Mouse (Mus musculus) stomach, embryonic 16.5 days (tissue): ENCODE results near the gene Sergef. TPM values are rescaled to one million over a fixed set of nuclear protein-coding genes. Genes with fewer than 3 reads are reported as not detected.

ENCODE experiments used
- ATAC-seq: fragments of 200-750 bp; cut with Nextera tagmentation; 2 replicates; pipeline ENCODE4 v1.8.0; 2017; ENCODE audit warnings: moderate number of reproducible peaks, moderate TSS enrichment; ENCODE audit not compliant: insufficient read depth, low FRiP score
- H3K27ac ChIP-seq: fragments of 300-500 bp; sonication (generic); 2 replicates; pipeline ENCODE4 v1.5.1; 2014; ENCODE audit warnings: low read length
- H3K27me3 ChIP-seq: fragments of 300-500 bp; sonication (generic); 2 replicates; pipeline ENCODE4 v1.6.1; 2014; ENCODE audit warnings: low read length, control low read depth, mixed read lengths; ENCODE audit not compliant: control insufficient read depth, insufficient read depth
- H3K36me3 ChIP-seq: fragments of 300-500 bp; sonication (generic); 2 replicates; pipeline ENCODE4 v1.6.1; 2014; ENCODE audit warnings: low read length; ENCODE audit not compliant: control insufficient read depth, insufficient read depth
- H3K4me1 ChIP-seq: fragments of 300-500 bp; sonication (generic); 2 replicates; pipeline ENCODE4 v1.6.1; 2014; ENCODE audit warnings: low read length, control low read depth, mixed read lengths; ENCODE audit not compliant: control insufficient read depth, insufficient read depth
- H3K4me2 ChIP-seq: fragments of 300-500 bp; sonication (generic); 2 replicates; pipeline ENCODE4 v1.6.1; 2014; ENCODE audit warnings: low read depth, low read length, mixed read lengths
- H3K4me3 ChIP-seq: fragments of 300-500 bp; sonication (generic); replicated peaks from 2 replicates; pipeline ENCODE4 v1.5.1; 2014; ENCODE audit warnings: mild to moderate bottlenecking, low read length
- H3K9ac ChIP-seq: fragments of 300-500 bp; sonication (generic); 2 replicates; pipeline ENCODE4 v1.6.1; 2014; ENCODE audit warnings: low read length
- H3K9me3 ChIP-seq: fragments of 300-500 bp; sonication (generic); replicated peaks from 2 replicates; pipeline ENCODE4 v1.6.1; 2016; ENCODE audit warnings: low read length, control low read depth; ENCODE audit not compliant: control insufficient read depth
- WGBS: fragments of 180-500 bp; shearing (Covaris S2); extraction: QIAGEN DNeasy Blood & Tissue Kit; methylation state at CpG from one replicate; pipeline ENCODE4 v1.1.7; 2014; 5-methylcytosine and 5-hydroxymethylcytosine counted together
- polyA plus RNA-seq: library from polyadenylated mRNA; unstranded; fragments of >200 nt; fragmentation: Nextera tagmentation; extraction: Ambion mirVana; gene quantifications from 2 replicates; pipeline ENCODE4 v1.2.1, GENCODE M21; 2015

Gene Sergef
- polyA plus RNA-seq, 1 experiment from 2014 or later: 14.9 TPM

GRCm38 (mm10) chr7:46447473-46448165 lies 192.0 kb downstream of the Sergef start:
- no peaks in the 10 kb centered on the region for H3K27me3 ChIP-seq
- no peaks in the 10 kb centered on the region for H3K9me3 ChIP-seq
- H3K4me1 ChIP-seq: no peaks in the 10 kb centered on the region
- H3K27ac ChIP-seq: no peak overlapping the region
- H3K4me2 ChIP-seq: no peak overlapping the region
- no peak overlapping the region for H3K9ac ChIP-seq
- H3K36me3 ChIP-seq: no peaks in the 10 kb centered on the region
- 39% methylated on average over 9 of the region's 9 CpGs for WGBS
- no peak for ATAC-seq
- no peak overlapping the region for H3K4me3 ChIP-seq

- H3K9ac ChIP-seq: no peak overlapping the region
- no peak overlapping the region for H3K4me3 ChIP-seq
- no peaks in the 10 kb centered on the region for H3K9me3 ChIP-seq
- no peaks in the 10 kb centered on the region for H3K36me3 ChIP-seq
- H3K27ac ChIP-seq: no peak overlapping the region
- ATAC-seq: no peak
- 76% methylated on average over 6 of the region's 6 CpGs for WGBS
- no peaks in the 10 kb centered on the region for H3K4me1 ChIP-seq
- no peaks in the 10 kb centered on the region for H3K27me3 ChIP-seq
- H3K4me2 ChIP-seq: no peak overlapping the region
Observed at GRCm38 (mm10) chr7:46445896-46446295, 193.7 kb downstream of the Sergef start.

DNA sequence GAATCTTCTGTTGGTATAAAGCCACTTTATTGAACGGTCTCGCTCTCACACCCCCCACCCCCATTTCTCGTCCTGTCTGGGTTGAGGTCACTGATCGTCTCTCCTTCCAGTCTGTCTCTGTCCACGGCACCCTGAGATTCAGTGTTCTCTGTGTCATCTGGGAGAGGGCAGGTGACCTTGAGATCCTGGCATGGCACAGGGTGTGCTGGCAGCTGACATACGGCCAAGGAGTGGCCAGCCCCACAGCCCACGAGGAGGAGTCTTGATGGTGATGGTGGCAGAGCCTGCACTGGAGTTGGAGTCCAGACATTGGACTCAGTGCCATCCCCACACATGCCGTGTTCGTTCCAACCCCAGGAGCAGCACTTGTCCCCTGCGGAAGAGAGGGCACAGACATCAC lies 196.4 kb downstream of the Sergef start:
- Histone ChIP-seq H3K27ac (no peak overlapping the region), H3K9ac (no peak overlapping the region), H3K36me3 (no peaks in the 10 kb centered on the region), H3K27me3 (no peaks in the 10 kb centered on the region), H3K4me2 (no peak overlapping the region), H3K9me3 (no peaks in the 10 kb centered on the region), H3K4me3 (no peak overlapping the region), H3K4me1 (no peaks in the 10 kb centered on the region)
- 85% methylated on average over 10 of the region's 10 CpGs for WGBS
- ATAC-seq: no peak

DNA sequence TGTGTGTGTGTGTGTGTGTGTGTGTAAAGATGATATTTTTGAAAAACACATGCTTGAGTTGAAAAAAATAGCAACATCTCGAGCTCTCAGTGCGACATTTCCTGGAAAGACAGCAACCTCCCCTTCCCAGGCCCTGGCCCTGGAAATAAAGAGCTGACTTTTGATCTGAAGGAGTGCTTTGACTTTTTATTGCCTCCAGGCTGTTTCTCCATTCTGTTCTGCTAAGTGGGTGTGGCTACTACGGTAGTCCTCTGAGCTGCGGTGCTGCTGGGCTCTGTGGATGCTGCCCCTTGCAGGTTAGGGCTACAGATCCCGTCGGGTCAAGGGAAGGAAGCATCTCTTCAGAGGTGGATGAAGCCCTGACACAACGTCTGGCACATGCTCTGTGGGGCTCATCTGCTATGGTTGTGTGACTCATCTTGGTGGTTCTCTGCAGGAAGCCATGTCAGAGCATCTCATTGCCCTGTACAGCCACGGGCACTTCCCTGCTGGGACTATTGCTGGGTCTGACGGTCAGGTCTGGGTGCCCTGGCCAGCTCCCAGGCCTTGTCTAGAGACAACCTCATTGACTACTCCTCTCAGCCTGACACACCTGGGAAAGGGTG lies 201.0 kb downstream of the Sergef start:
- Histone ChIP-seq H3K4me2 (no peak overlapping the region), H3K36me3 (no peaks in the 10 kb centered on the region), H3K27me3 (no peaks in the 10 kb centered on the region), H3K9ac (no peak overlapping the region), H3K4me1 (no peaks in the 10 kb centered on the region), H3K27ac (no peak overlapping the region), H3K4me3 (no peak overlapping the region), H3K9me3 (no peaks in the 10 kb centered on the region)
- no peak for ATAC-seq
- 52% methylated on average over 9 of the region's 9 CpGs for WGBS

- H3K4me1 ChIP-seq: no peaks in the 10 kb centered on the region
- no peak overlapping the region for H3K9ac ChIP-seq
- no peaks in the 10 kb centered on the region for H3K9me3 ChIP-seq
- H3K4me2 ChIP-seq: no peak overlapping the region
- 90% methylated on average over 5 of the region's 5 CpGs for WGBS
- no peak overlapping the region for H3K4me3 ChIP-seq
- no peaks in the 10 kb centered on the region for H3K36me3 ChIP-seq
- no peaks in the 10 kb centered on the region for H3K27me3 ChIP-seq
- ATAC-seq: no peak
- H3K27ac ChIP-seq: no peak overlapping the region
Observed at GRCm38 (mm10) chr7:46435833-46436232, 203.8 kb downstream of the Sergef start.

DNA sequence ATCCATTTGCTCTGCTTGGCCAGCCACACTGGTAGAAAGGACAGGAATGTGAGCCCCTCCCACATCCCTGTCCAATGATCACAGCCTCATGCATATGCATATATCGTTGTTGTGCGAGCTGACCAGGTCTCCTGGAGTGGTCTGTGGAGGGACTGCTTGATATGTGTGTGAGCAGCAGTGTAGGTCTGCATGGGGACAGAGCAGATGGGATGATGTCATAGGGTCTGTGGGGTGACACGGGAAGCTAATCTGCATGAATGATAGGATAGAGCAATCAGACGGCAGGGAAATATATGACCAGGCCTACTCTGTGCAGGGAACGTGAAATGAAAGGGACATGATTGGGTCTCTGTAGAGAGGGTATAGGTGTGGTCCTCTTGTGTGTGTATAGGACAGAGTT lies 205.7 kb downstream of the Sergef start:
- H3K4me2 ChIP-seq: no peak overlapping the region
- no peaks in the 10 kb centered on the region for H3K4me1 ChIP-seq
- WGBS: 62% methylated on average over 5 of the region's 5 CpGs
- no peaks in the 10 kb centered on the region for H3K27me3 ChIP-seq
- ATAC-seq: no peak
- no peak overlapping the region for H3K27ac ChIP-seq
- no peak overlapping the region for H3K9ac ChIP-seq
- no peaks in the 10 kb centered on the region for H3K36me3 ChIP-seq
- no peak overlapping the region for H3K4me3 ChIP-seq
- H3K9me3 ChIP-seq: no peaks in the 10 kb centered on the region

DNA sequence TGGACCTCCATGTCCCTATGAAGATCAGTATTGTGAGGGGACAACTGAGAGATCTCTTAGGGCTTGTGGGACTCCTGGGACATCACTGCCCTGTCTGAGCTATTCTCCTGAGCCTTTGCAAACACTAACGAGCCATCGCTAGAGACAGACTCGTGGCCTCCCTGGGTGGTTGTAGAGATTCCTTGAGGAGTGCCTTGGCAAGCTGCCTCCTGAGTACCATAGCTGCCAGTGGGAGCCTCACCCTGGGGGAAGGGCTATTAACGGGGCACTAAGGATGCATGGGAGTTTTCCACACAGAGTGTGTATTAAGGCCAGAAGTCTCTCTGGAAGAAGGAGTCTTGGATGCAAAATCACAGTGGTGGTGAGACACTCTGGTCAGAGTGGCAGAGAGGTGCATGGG lies 214.6 kb downstream of the Sergef start:
- H3K4me3 ChIP-seq: no peak overlapping the region
- H3K27me3 ChIP-seq: no peaks in the 10 kb centered on the region
- H3K36me3 ChIP-seq: no peaks in the 10 kb centered on the region
- no peak for ATAC-seq
- no peak overlapping the region for H3K4me2 ChIP-seq
- H3K9ac ChIP-seq: no peak overlapping the region
- WGBS: 67% methylated on average over 4 of the region's 4 CpGs
- no peaks in the 10 kb centered on the region for H3K4me1 ChIP-seq
- no peaks in the 10 kb centered on the region for H3K9me3 ChIP-seq
- H3K27ac ChIP-seq: no peak overlapping the region

DNA sequence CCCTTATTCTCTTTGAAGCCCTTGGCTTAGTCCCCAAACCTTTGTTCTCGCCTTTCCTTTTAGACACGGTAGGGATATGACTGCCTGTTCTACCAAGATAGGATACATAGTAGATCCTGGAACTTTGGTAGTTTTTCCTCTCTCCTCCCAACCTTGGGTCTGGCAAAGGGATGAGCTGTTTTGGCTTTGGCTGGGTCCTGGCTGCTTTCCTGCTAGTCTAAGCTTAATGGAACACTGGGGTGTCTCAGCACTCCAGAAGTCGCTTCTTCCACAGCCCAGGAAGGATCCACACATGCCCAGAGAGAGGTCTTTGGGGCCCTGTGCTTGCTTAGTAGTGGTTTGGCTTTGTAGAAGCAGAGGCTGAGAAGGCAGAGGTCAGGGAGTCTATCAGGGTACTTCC lies 215.7 kb downstream of the Sergef start:
- no peak overlapping the region for H3K9ac ChIP-seq
- no peak overlapping the region for H3K4me3 ChIP-seq
- no peaks in the 10 kb centered on the region for H3K27me3 ChIP-seq
- H3K9me3 ChIP-seq: no peaks in the 10 kb centered on the region
- H3K4me2 ChIP-seq: no peak overlapping the region
- no peak overlapping the region for H3K27ac ChIP-seq
- 73% methylated on average over 3 of the region's 3 CpGs for WGBS
- H3K4me1 ChIP-seq: no peaks in the 10 kb centered on the region
- no peaks in the 10 kb centered on the region for H3K36me3 ChIP-seq
- no peak for ATAC-seq

- H3K27me3 ChIP-seq: no peaks in the 10 kb centered on the region
- no peaks in the 10 kb centered on the region for H3K9me3 ChIP-seq
- H3K27ac ChIP-seq: no peak overlapping the region
- H3K4me3 ChIP-seq: no peak overlapping the region
- H3K36me3 ChIP-seq: no peaks in the 10 kb centered on the region
- H3K9ac ChIP-seq: no peak overlapping the region
- H3K4me1 ChIP-seq: no peaks in the 10 kb centered on the region
- H3K4me2 ChIP-seq: no peak overlapping the region
- ATAC-seq: no peak
- WGBS: 60% methylated on average over 16 of the region's 18 CpGs
Observed at GRCm38 (mm10) chr7:46422764-46423412, 216.7 kb downstream of the Sergef start.
